ENCODE assay signal across 29 mouse cellular contexts in genomic region chr11:52339512-52339911, GRCm38 (mm10). TPM values are rescaled to one million over a fixed set of nuclear protein-coding genes. Genes with fewer than 3 reads are reported as not detected.
A peak's percentile ranks its signal among the peaks of the same experiment; 100 is the strongest.
DNase-seq lines count a peak whose midpoint lies in the region; ATAC-seq lines count a peak whose summit lies in the region.
"Had no signal": no experiment of that assay in that cellular context is flagged by ENCODE, and none has a peak within 500 bp of the region (broad histone marks: within the 10 kb centered on the region; RNA-seq: fewer than 3 reads in every experiment).

No protein-coding gene starts in this region.

- no peaks in the 10 kb centered on the region for H3K9me3 ChIP-seq in heart, embryonic 10.5 days
- H3K9me3 ChIP-seq: embryonic facial prominence, embryonic 13.5 days; forebrain, embryonic 10.5 days; forebrain, embryonic 15.5 days; G1E; hindbrain, embryonic 13.5 days; limb, embryonic 10.5 days; limb, embryonic 15.5 days; liver, embryonic 13.5 days had no signal

- H3K36me3 ChIP-seq in heart, embryonic 10.5 days: no peaks in the 10 kb centered on the region
- H3K36me3 ChIP-seq: embryonic facial prominence, embryonic 13.5 days; forebrain, embryonic 10.5 days; forebrain, embryonic 15.5 days; G1E; hindbrain, embryonic 13.5 days; limb, embryonic 10.5 days; limb, embryonic 15.5 days; liver, embryonic 13.5 days; midbrain, embryonic 12.5 days had no signal

- no peak overlapping the region for H3K27ac ChIP-seq in heart, embryonic 10.5 days
- H3K27ac ChIP-seq: embryonic facial prominence, embryonic 13.5 days; forebrain, embryonic 10.5 days; forebrain, embryonic 15.5 days; hindbrain, embryonic 13.5 days; kidney, postnatal 0 days; limb, embryonic 10.5 days; limb, embryonic 15.5 days; liver, embryonic 13.5 days; midbrain, embryonic 12.5 days had no signal

- no peak overlapping the region for H3K4me3 ChIP-seq in heart, embryonic 10.5 days
- H3K4me3 ChIP-seq: embryonic facial prominence, embryonic 13.5 days; forebrain, embryonic 10.5 days; forebrain, embryonic 15.5 days; hindbrain, embryonic 13.5 days; limb, embryonic 10.5 days; limb, embryonic 15.5 days; liver, embryonic 13.5 days; midbrain, embryonic 12.5 days had no signal

- peak; percentile 42 for DNase-seq in CD4-positive, CD25-positive, alpha-beta regulatory T cell, adult 2 months (ENCODE audit: low read depth, low spot score)
- DNase-seq in naive thymus-derived CD4-positive, alpha-beta T cell, adult 2 months (ENCODE audit: low read depth): peak; percentile 55
- peak; percentile 94 for DNase-seq in thymus, postnatal 14 days
- no peak for DNase-seq in embryo, embryonic 9.5 days (ENCODE audit: extremely low spot score)
- no peak for DNase-seq in heart, embryonic 10.5 days (ENCODE audit: low spot score)
- no peak for DNase-seq in right cerebral cortex, adult 2 months (ENCODE audit: low spot score in 2 of 2)
- DNase-seq: adrenal gland, postnatal 14 days; cerebellum, adult 11 months; cerebellum, adult 9-10 months; cerebellum, postnatal 36 days; gastrocnemius, postnatal 25 days; heart, adult 11 months; heart, postnatal 4 days; kidney, adult 8-10 months; layer of hippocampus, adult 9-11 months; liver, embryonic 13.5 days; lung, adult 18-20 months had no signal

- 91% methylated on average over 12 of the region's 12 CpGs for WGBS in heart, embryonic 10.5 days

- H3K4me1 ChIP-seq in heart, embryonic 10.5 days: peaks cover 18% of the 10 kb centered on the region
- H3K4me1 ChIP-seq: hindbrain, embryonic 13.5 days; liver, embryonic 13.5 days had no signal

- H3K27me3 ChIP-seq in heart, embryonic 10.5 days (ENCODE audit: insufficient read depth, poor library complexity, severe bottlenecking): no peaks in the 10 kb centered on the region
- H3K27me3 ChIP-seq: embryonic facial prominence, embryonic 13.5 days; forebrain, embryonic 15.5 days; hindbrain, embryonic 13.5 days; limb, embryonic 15.5 days; midbrain, embryonic 12.5 days had no signal

- ATAC-seq in CD4-positive, CD25-positive, alpha-beta regulatory T cell, adult 4 months: no peak
- ATAC-seq: forebrain, embryonic 15.5 days; intestine, embryonic 16.5 days; lung, postnatal 0 days had no signal

RNA-seq across cellular contexts. Expression of gene Vdac1, which starts 21.1 kb away (rescaled TPM):
- 100 to 1,000 TPM in 1 of 2 experiments, 10 to 100 TPM in 1; 67.5 to 104 TPM for polyA plus RNA-seq in CD4-positive, CD25-positive, alpha-beta regulatory T cell, adult 4 months (2017; shearing (Covaris generic))
- 304 and 442 TPM in 2 replicates for polyA plus RNA-seq in heart, embryonic 10.5 days (2016; fragmentation: Nextera tagmentation; extraction: Ambion mirVana)

RNA-seq across cellular contexts. Expression of gene Tcf7, which starts 56.7 kb away (rescaled TPM):
- 100 to 1,000 TPM; 246 to 283 TPM for polyA plus RNA-seq in CD4-positive, CD25-positive, alpha-beta regulatory T cell, adult 4 months (2017; shearing (Covaris generic))
- polyA plus RNA-seq in heart, embryonic 10.5 days (2016; fragmentation: Nextera tagmentation; extraction: Ambion mirVana): 7.6 and 11.5 TPM in 2 replicates
- polyA plus RNA-seq: G1E had no signal

RNA-seq across cellular contexts. Expression of gene 9530068E07Rik, which starts 56.7 kb away (rescaled TPM):
- 10 to 100 TPM; 43.7 to 50.8 TPM for polyA plus RNA-seq in CD4-positive, CD25-positive, alpha-beta regulatory T cell, adult 4 months (2017; shearing (Covaris generic))
- polyA plus RNA-seq in heart, embryonic 10.5 days (2016; fragmentation: Nextera tagmentation; extraction: Ambion mirVana): 201 and 225 TPM in 2 replicates

Comparison
In these comparisons a context has a peak if more than half of its experiments do, and no peak if none do; other contexts are left out.
1. DNase-seq: peak in CD4-positive, CD25-positive, alpha-beta regulatory T cell, adult 2 months (single experiment), naive thymus-derived CD4-positive, alpha-beta T cell, adult 2 months (single experiment) and thymus, postnatal 14 days (single experiment); none in embryo, embryonic 9.5 days (single experiment), heart, embryonic 10.5 days (single experiment) and right cerebral cortex, adult 2 months (0 of 2).
2. RNA of gene Tcf7, which starts 56.7 kb away (polyA plus RNA-seq): 246 to 283 TPM in CD4-positive, CD25-positive, alpha-beta regulatory T cell, adult 4 months; 7.6 to 11.5 TPM in heart, embryonic 10.5 days; every median in the first group is over 10 times any median in the second.